In the genomic region with DNA sequence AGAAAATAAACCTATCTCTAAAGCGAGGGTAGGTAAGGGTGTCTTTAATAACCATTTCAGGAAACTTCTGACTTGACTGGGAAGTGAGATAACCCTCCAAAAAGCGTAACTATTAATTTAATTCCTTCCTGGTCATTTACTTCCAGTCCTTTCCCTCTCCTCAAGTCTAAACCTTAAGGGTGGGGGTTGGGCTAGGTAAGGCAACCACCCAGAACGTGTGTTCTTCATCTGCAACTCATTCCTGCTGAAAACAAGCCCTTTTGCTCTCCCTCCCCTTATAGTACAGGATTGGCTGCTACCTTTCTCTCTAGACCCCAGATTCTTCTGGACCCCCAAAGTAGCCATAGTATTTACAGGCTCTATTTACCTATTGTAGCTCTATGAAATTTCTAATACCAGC, we compare ENCODE assay signal across 7 mouse cellular contexts. TPM values are rescaled to one million over a fixed set of nuclear protein-coding genes. Genes with fewer than 3 reads are reported as not detected.
DNase-seq lines count a peak whose midpoint lies in the region; ATAC-seq lines count a peak whose summit lies in the region.

No protein-coding gene starts in this region.

- no peak for DNase-seq in neural tube, embryonic 11.5 days (ENCODE audit: low spot score)
- DNase-seq in neural tube, embryonic 10.5 days (ENCODE audit: extremely low spot score, low spot score): no peak
- DNase-seq in cerebellum, postnatal 14 days: peak; percentile 36 to 44
- no peak for DNase-seq in hindbrain, embryonic 11.5 days (ENCODE audit: low spot score)
- no peak for DNase-seq in natural killer cell, adult 2 months (ENCODE audit: low spot score in 2 of 2)
- no peak for DNase-seq in spleen, postnatal 4 days (ENCODE audit: low spot score in 2 of 2)

- 10% methylated on average over 3 of the region's 3 CpGs for WGBS in neural tube, embryonic 11.5 days
- WGBS in hindbrain, embryonic 11.5 days: 8% methylated on average over 3 of the region's 3 CpGs
- WGBS in midbrain, embryonic 15.5 days: 16% methylated on average over 3 of the region's 3 CpGs

- no peak for ATAC-seq in neural tube, embryonic 11.5 days (ENCODE audit: insufficient read depth, low FRiP score, low TSS enrichment)
- no peak for ATAC-seq in hindbrain, embryonic 11.5 days (ENCODE audit: low FRiP score)
- 0 out of 2 replicates have a peak, but pooled peaks have one; percentile 4 for ATAC-seq in midbrain, embryonic 15.5 days (replicated peaks)

- H3K4me3 ChIP-seq in neural tube, embryonic 11.5 days (ENCODE audit: low read depth, low read length): peak overlapping the region; percentile 39
- peak overlapping the region; percentile 44 for H3K4me3 ChIP-seq in hindbrain, embryonic 11.5 days (ENCODE audit: low read depth, low read length)
- peak overlapping the region; percentile 48 for H3K4me3 ChIP-seq in midbrain, embryonic 15.5 days

- H3K36me3 ChIP-seq in neural tube, embryonic 11.5 days (ENCODE audit: control insufficient read depth, insufficient read depth, low read length): no peaks in the 10 kb centered on the region
- H3K36me3 ChIP-seq in hindbrain, embryonic 11.5 days (ENCODE audit: control insufficient read depth, insufficient read depth, low read length): no peaks in the 10 kb centered on the region
- no peaks in the 10 kb centered on the region for H3K36me3 ChIP-seq in midbrain, embryonic 15.5 days (replicated peaks)

- H3K4me1 ChIP-seq in neural tube, embryonic 11.5 days (ENCODE audit: control insufficient read depth, insufficient read depth, low read length): peaks cover 3% of the 10 kb centered on the region; the same call in 1 of the 2 replicates
- H3K4me1 ChIP-seq in hindbrain, embryonic 11.5 days (replicated peaks; ENCODE audit: control insufficient read depth, insufficient read depth, low read length): no peaks in the 10 kb centered on the region
- no peaks in the 10 kb centered on the region for H3K4me1 ChIP-seq in midbrain, embryonic 15.5 days

- H3K9ac ChIP-seq in neural tube, embryonic 11.5 days (ENCODE audit: low read length): peak overlapping the region; percentile 53
- H3K9ac ChIP-seq in hindbrain, embryonic 11.5 days (ENCODE audit: low read depth, low read length): peak overlapping the region; percentile 37; the same call in 1 of the 2 replicates
- peak overlapping the region; percentile 41 for H3K9ac ChIP-seq in midbrain, embryonic 15.5 days

- no peaks in the 10 kb centered on the region for H3K9me3 ChIP-seq in neural tube, embryonic 11.5 days (ENCODE audit: control insufficient read depth, low read length)
- no peaks in the 10 kb centered on the region for H3K9me3 ChIP-seq in hindbrain, embryonic 11.5 days (ENCODE audit: control insufficient read depth, low read length)
- H3K9me3 ChIP-seq in midbrain, embryonic 15.5 days: no peaks in the 10 kb centered on the region

- peak overlapping the region; percentile 49 for H3K4me2 ChIP-seq in neural tube, embryonic 11.5 days (ENCODE audit: low read depth)
- peak overlapping the region; percentile 37 for H3K4me2 ChIP-seq in hindbrain, embryonic 11.5 days (replicated peaks; ENCODE audit: low read depth, low read length)
- H3K4me2 ChIP-seq in midbrain, embryonic 15.5 days: peak overlapping the region; percentile 53

- no peaks in the 10 kb centered on the region for H3K27me3 ChIP-seq in neural tube, embryonic 11.5 days (ENCODE audit: control insufficient read depth, insufficient read depth, low read length)
- H3K27me3 ChIP-seq in hindbrain, embryonic 11.5 days (ENCODE audit: control insufficient read depth, insufficient read depth, low read length): no peaks in the 10 kb centered on the region
- no peaks in the 10 kb centered on the region for H3K27me3 ChIP-seq in midbrain, embryonic 15.5 days (replicated peaks)

- no peak overlapping the region for H3K27ac ChIP-seq in neural tube, embryonic 11.5 days (ENCODE audit: low read depth, low read length)
- no peak overlapping the region for H3K27ac ChIP-seq in hindbrain, embryonic 11.5 days (ENCODE audit: low read depth, low read length)
- H3K27ac ChIP-seq in midbrain, embryonic 15.5 days: peak overlapping the region; percentile 90

RNA-seq across cellular contexts. Expression of gene Gnl3l, which starts 0.8 kb away (rescaled TPM):
- 44.3 and 49.8 TPM in 2 replicates for polyA plus RNA-seq in neural tube, embryonic 11.5 days (2014; fragmentation: Nextera tagmentation; extraction: Ambion mirVana)
- 48.7 and 50.3 TPM in 2 replicates for polyA plus RNA-seq in hindbrain, embryonic 11.5 days (2014; fragmentation: Nextera tagmentation; extraction: Ambion mirVana)
- polyA plus RNA-seq in midbrain, embryonic 15.5 days (2015; fragmentation: Nextera tagmentation; extraction: Ambion mirVana): 86.0 and 97.9 TPM in 2 replicates

RNA-seq across cellular contexts. Expression of gene Fgd1, which starts 28.1 kb away (rescaled TPM):
- polyA plus RNA-seq in neural tube, embryonic 11.5 days (2014; fragmentation: Nextera tagmentation; extraction: Ambion mirVana): 10.8 and 11.5 TPM in 2 replicates
- 8.0 and 9.3 TPM in 2 replicates for polyA plus RNA-seq in hindbrain, embryonic 11.5 days (2014; fragmentation: Nextera tagmentation; extraction: Ambion mirVana)
- 15.7 and 16.2 TPM in 2 replicates for polyA plus RNA-seq in midbrain, embryonic 15.5 days (2015; fragmentation: Nextera tagmentation; extraction: Ambion mirVana)

Comparison
In these comparisons a context has a peak if more than half of its experiments do, and no peak if none do; other contexts are left out.
1. DNase-seq: peak in cerebellum, postnatal 14 days (2 of 2); none in neural tube, embryonic 11.5 days (single experiment), neural tube, embryonic 10.5 days (single experiment), hindbrain, embryonic 11.5 days (single experiment), natural killer cell, adult 2 months (0 of 2) and spleen, postnatal 4 days (0 of 2).
2. Peak in every context shown above with its lines, with median percentiles within 50 percentile points of each other: H3K4me2 ChIP-seq, H3K4me3 ChIP-seq and H3K9ac ChIP-seq.